Mouse (Mus musculus) brain, embryonic 18.5 days (tissue): ENCODE results near the gene Gpr75.

ENCODE experiments used
- DNase-seq: peaks from one replicate; pipeline ENCODE4 v3.0.0-alpha.2; 2012; ENCODE audit warnings: low read depth, low spot score

The Gpr75 gene

DNA sequence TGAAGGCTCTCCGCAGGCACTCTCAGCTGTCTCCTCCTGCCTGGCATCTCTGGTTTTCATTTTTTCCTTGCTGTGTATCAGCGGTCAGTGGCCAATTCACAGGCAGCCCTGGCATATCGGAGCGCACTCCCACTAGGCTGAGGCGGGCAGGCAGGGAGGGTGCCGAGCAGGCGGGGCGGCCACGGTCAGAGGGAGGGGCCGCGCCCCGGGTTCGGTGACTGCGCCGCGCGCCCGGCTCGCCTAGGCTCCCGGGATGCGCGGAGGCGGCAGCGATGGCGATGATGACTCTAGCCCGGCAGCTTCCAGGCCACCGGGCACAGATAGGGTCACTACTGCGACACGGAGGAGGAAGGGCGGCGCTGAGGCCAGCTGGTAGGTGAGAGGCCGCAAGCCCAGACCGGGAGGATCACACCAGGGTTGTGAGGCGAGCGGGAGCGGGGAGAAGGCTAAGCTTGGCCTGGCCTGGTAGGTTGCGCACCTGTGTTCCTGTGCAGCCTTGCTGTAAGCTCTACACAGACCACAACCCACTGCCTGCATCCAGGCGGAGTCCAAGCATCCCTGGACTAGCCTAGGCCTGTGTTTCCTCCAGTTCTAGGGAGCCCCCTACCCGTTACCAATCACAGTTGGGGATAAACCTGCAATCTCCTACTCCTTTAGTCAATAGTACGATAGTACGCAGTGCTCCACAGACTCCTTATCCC, at the start of gene Gpr75, which contains the start of gene Asb3:
Gpr75 (plus strand) TSS at position 188 of the 701 bp plus-strand sequence.
Asb3 (plus strand) TSS at position 246 of the 701 bp plus-strand sequence.
- DNase-seq = peak; percentile 36

DNA sequence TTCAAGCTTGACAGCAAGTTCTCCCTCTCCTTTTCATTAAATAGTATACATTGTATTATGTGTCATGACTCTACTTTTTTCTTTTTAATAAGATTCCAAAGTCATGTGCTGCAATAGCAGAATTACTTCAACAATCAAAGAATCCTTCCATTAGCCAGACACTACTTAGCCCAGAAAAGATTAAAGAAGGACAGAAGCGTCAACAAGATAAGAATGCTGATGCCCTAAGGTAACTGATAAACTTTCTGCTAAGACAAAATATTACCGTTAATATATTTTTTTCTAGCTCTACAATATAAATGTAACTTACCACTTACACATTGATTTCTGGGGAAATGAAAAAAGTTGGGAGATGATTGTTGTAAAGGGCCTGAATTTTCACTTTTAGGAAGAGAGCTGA, 46.4 kb upstream of the Gpr75 start:
- DNase-seq = no peak

DNA sequence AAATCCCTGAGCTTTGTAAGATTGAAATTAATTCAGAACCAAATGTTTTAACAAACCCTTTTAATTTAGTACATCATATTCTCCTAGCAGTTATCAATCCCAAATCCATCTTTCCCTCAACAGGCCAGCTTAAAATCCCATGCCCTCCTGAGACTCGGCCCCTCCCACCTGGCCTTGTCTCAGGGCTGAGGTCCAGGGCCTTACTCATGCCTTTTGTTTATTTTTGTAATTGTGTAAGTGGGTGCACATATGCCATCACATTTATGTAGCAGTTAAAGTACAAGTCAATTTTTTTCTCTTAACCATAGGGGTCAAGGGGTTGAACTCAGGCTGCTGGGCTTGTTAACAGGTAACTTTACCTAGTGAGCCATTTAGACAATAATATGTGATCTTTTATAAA, 40.8 kb upstream of the Gpr75 start:
- DNase-seq = no peak

DNA sequence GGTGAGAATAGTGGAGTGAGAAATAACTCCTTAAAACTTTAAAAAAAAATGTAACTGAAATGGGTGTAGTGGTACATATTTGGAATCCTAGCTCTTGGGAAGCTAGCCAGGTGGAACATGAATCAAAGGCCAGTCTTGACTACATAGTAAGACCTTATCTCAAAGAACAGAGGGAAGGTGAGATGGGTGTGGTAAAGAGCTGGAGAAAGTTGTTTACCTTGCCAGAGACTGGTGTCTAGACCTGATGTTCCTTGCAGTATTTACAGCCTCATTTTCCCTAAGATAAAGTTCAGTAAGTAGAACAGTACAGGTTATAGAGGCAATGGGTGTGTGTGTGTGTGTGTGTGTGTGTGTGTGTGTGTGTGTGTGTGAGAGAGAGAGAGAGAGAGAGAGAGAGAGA, 12.7 kb upstream of the Gpr75 start:
- no peak for DNase-seq

DNA sequence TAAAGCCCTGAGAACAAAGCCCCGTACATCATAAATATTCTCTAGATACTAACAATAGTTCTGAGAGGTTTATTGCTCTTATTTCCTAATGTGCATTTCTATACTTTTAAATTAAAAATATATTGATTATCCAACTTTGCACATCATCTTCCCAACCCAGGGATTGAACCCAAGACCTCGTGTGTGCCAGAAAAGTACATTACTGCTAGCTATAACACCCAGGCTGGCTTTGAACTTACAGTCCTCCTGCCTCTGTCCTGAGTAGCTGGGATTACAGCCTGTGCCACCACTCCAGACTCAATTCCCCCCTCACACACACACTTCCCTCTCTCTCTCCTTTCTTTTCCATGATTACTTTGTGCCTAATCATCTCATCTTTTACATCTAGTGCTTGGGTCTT, 3.0 kb downstream of the Gpr75 start:
- DNase-seq = no peak

DNA sequence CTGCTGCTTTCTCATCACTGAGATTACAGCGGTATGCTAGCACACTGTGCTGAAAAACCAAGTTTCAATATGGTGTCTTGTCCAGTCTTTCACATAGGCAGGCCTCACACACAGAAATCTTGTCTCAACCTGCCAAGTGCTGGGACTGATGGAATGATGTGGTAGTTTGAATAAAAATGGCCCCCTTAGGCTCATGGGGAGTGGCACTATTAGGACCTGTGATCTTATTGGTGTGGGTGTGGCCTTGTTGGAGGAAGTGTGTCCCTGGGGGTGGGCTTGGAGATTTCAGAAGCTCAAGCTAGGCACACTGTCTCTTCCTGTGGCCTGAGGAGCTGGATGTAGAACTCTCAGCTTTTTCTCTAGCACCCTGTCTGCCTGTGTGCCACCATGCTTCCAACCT, 11.0 kb downstream of the Gpr75 start:
- DNase-seq = no peak

DNA sequence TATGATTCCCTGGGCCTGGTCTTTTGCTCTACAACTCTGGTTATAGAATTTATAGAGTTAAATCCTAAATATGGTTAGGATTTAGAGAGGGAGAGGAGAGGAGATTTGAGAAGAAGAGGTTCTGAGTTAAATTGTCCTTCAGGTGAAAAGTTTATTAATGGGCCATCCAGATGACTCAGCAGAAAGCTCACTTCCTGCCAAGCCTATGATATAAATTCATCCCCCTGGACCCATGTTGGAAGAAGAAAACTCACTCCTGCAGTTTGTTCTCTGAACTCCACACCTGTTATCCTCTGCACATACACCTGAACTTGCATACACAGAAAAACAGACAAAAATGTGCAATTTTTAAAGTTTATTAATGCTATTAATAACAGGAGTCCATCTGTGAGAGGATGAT, 14.2 kb downstream of the Gpr75 start:
- DNase-seq = no peak

DNA sequence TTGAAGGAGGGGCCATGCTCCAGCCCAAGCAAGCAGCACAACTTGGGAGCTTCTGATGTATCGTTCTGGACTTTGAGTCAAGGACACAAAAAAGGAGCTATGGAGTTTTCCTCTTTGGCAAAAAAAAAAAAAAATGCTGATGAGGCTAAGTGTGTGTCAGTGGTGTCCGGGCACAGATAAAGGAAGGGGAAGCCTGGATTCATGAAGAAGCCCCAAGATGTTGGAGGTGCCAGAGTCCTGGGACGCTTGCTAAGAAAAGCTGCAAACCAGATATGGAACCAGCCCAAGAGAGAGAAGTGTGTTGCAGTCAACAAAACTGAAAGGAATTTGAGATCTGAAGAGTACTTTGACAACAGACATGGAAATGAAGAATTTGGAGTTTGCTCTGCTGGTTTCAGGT, 27.2 kb downstream of the Gpr75 start:
- no peak for DNase-seq

DNA sequence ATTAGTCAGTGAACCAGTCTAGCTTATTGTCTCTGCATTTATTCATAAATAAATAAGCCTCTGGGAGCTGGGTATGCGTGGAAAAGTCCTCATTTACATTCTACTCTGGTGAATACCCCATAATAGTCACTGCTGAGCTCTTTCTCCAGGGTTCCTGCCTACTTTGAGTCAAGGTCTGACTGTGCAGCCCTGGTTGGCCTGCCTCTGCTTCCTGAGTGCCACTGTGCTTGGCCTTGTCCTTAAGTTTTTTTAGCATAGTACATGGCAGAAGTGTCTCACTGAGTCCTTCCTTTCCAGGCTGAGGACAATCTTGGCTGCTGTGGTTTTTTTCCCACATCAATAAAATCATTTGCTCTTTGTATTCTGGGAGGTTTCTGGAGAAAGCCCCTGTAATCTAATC, 35.5 kb downstream of the Gpr75 start:
- no peak for DNase-seq

DNA sequence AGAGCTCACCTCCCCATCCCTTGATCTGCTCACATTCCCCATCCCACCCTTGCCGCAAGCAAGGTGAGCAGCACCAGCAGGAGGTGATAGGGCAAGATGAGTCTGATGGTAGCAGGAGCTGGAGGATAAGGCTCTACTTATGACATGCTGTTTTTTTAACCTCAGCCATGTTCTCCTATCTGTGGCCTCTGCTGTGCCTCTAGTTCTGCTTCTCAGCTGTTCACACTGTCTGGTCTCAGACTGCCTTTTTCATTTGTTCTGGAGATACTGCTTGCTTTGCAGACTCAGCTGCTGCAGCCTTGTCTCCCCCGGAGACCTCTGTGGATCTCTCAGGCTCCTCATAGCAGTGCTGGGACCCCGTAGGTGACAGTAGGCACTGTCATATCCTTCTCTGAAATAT, 38.1 kb downstream of the Gpr75 start:
- no peak for DNase-seq

DNA sequence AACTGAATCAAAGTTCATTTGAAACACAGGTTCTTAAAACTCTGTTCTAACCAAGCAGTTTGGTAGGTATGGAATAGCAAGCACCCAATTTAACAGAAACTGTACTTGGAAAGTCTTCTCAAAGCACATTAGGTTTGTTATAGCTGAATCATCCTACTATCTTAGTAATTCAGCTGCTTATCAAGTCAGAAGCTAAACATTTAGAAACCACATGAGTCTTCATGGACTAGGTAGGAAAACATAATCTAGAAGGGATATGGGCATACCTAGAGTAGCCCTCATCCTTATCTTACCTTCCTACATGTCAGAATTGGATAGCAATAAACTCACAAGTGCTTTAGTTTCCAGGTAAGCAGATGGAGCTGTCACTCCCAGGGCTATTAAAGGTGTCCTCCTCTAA, 42.9 kb downstream of the Gpr75 start:
- DNase-seq = no peak

DNA sequence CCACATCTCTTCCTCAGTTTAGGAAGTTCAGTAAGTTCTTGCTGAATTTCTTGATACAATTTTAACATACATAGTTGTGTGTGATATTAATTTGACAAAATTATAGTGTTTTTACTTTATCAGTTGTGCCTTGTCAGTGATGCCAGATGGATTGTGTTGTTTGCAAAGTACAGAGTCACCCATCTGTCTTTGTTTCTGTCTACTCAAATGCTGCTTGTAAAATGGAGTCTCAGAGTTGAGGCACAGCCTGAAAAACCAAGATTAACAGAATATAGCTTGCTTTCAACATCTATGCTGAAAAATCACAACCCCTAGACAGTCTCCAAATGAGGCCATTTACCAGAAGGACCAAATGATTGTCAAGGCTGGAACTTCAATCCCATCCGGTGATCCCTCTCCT, 43.3 kb downstream of the Gpr75 start:
- no peak for DNase-seq
